10 mouse cellular contexts compared by ENCODE assay signal in genomic region chr3:150352139-150352725, GRCm38 (mm10).
A peak's percentile ranks its signal among the peaks of the same experiment; 100 is the strongest.
DNase-seq lines count a peak whose midpoint lies in the region; ATAC-seq lines count a peak whose summit lies in the region.
"Had no signal": no experiment of that assay in that cellular context is flagged by ENCODE, and none has a peak within 500 bp of the region (broad histone marks: within the 10 kb centered on the region; RNA-seq: fewer than 3 reads in every experiment).

No protein-coding gene starts in this region.

- H3K27me3 ChIP-seq in neural tube, embryonic 13.5 days, result no peaks in the 10 kb centered on the region
- H3K27me3 ChIP-seq in neural tube, embryonic 15.5 days (replicated peaks), result no peaks in the 10 kb centered on the region
- H3K27me3 ChIP-seq in hindbrain, embryonic 15.5 days, result no peaks in the 10 kb centered on the region
- H3K27me3 ChIP-seq: lung, embryonic 15.5 days had no signal

- no peak overlapping the region for H3K4me3 ChIP-seq in neural tube, embryonic 13.5 days
- H3K4me3 ChIP-seq in neural tube, embryonic 15.5 days (replicated peaks), result no peak overlapping the region
- H3K4me3 ChIP-seq in hindbrain, embryonic 15.5 days, result no peak overlapping the region
- H3K4me3 ChIP-seq: lung, embryonic 15.5 days had no signal

- peak; percentile 60 to 69 for DNase-seq in kidney, postnatal 36 days
- no peak for DNase-seq in ovary, postnatal 10 days (ENCODE audit: low spot score)
- no peak for DNase-seq in thymus, postnatal 4 days
- no peak for DNase-seq in adrenal gland, adult 2 months
- DNase-seq: spleen, adult 18-20 months had no signal

- H3K4me1 ChIP-seq in neural tube, embryonic 13.5 days (replicated peaks), result peaks cover 4% of the 10 kb centered on the region; the same call in 1 of the 2 replicates
- no peaks in the 10 kb centered on the region for H3K4me1 ChIP-seq in neural tube, embryonic 15.5 days
- H3K4me1 ChIP-seq in hindbrain, embryonic 15.5 days (replicated peaks), result 0 out of 2 replicates have a peak, but pooled peaks cover 3% of the 10 kb centered on the region
- H3K4me1 ChIP-seq: lung, embryonic 15.5 days had no signal

- H3K4me2 ChIP-seq in neural tube, embryonic 13.5 days, result no peak overlapping the region
- H3K4me2 ChIP-seq in neural tube, embryonic 15.5 days, result no peak overlapping the region
- H3K4me2 ChIP-seq in hindbrain, embryonic 15.5 days, result no peak overlapping the region
- H3K4me2 ChIP-seq: lung, embryonic 15.5 days had no signal

- no peak overlapping the region for H3K9ac ChIP-seq in neural tube, embryonic 13.5 days
- H3K9ac ChIP-seq in neural tube, embryonic 15.5 days (replicated peaks), result no peak overlapping the region
- H3K9ac ChIP-seq in hindbrain, embryonic 15.5 days, result no peak overlapping the region
- H3K9ac ChIP-seq: lung, embryonic 15.5 days had no signal

- 0 out of 2 replicates have a peak, but pooled peaks have one; percentile 32 for ATAC-seq in neural tube, embryonic 13.5 days (ENCODE audit: low read depth)
- ATAC-seq in neural tube, embryonic 15.5 days (ENCODE audit: low FRiP score), result no peak
- 0 out of 2 replicates have a peak, but pooled peaks have one; percentile 59 for ATAC-seq in hindbrain, embryonic 15.5 days (ENCODE audit: low FRiP score, low read depth)
- ATAC-seq: activated CD4-positive, CD25-positive, alpha-beta regulatory T cell, adult 4 months had no signal

- H3K27ac ChIP-seq in neural tube, embryonic 13.5 days (replicated peaks), result no peak overlapping the region
- H3K27ac ChIP-seq in neural tube, embryonic 15.5 days (replicated peaks), result no peak overlapping the region
- no peak overlapping the region for H3K27ac ChIP-seq in hindbrain, embryonic 15.5 days (replicated peaks)
- H3K27ac ChIP-seq: lung, embryonic 15.5 days had no signal

- 26% methylated on average over 9 of the region's 9 CpGs for WGBS in neural tube, embryonic 13.5 days
- WGBS in neural tube, embryonic 15.5 days, result 37% methylated on average over 9 of the region's 9 CpGs
- 23% methylated on average over 9 of the region's 9 CpGs for WGBS in hindbrain, embryonic 15.5 days

- no peaks in the 10 kb centered on the region for H3K9me3 ChIP-seq in neural tube, embryonic 13.5 days
- H3K9me3 ChIP-seq in neural tube, embryonic 15.5 days (replicated peaks), result no peaks in the 10 kb centered on the region
- H3K9me3 ChIP-seq in hindbrain, embryonic 15.5 days, result no peaks in the 10 kb centered on the region
- H3K9me3 ChIP-seq: lung, embryonic 15.5 days had no signal

- H3K36me3 ChIP-seq in neural tube, embryonic 13.5 days, result no peaks in the 10 kb centered on the region
- no peaks in the 10 kb centered on the region for H3K36me3 ChIP-seq in neural tube, embryonic 15.5 days
- no peaks in the 10 kb centered on the region for H3K36me3 ChIP-seq in hindbrain, embryonic 15.5 days
- H3K36me3 ChIP-seq: lung, embryonic 15.5 days had no signal

Comparison
In these comparisons a context has a peak if more than half of its experiments do, and no peak if none do; other contexts are left out.
1. DNase-seq: peak in kidney, postnatal 36 days (2 of 2); none in ovary, postnatal 10 days (single experiment), thymus, postnatal 4 days (single experiment) and adrenal gland, adult 2 months (single experiment).